Mouse (Mus musculus): ENCODE results near the gene Cul7.

The Cul7 gene

DNA sequence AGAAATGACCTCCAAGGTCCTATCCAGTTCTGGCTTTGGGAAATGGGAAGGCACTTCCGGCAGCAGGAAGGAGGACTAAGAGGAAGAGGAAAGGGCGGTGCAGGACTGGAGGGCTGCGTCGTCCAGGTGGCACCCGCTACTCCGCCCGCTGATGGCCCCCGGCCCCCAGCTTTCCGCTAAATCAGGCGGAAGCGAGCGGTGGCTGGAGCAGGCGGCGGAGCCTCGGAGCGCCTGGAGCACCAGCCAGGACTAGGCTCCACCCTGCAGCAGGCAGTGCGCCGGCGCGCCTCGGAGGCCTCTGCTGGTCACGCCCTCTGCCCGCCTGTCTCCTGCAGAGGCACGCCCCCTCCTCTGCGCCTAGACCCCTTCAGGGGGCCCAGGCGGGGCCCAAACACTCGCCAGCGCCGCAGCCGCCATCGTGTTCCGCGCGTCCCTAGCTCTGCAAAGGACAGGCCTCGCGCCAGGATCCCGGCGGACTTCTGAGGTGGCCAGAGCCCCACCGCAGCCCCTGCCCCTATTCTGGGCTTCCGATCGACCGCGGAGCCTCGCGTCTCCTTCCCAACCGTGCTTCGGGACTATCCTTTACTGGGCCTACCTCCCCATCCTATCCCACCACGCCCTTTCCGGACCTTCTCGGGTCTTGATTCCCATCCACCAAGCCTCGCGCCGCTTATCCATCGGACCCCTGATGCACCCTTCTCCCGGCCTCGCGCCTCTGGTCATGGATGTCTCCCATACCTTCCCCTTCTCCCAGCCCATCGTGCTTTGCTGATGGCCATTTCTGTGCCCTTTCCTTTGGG, at the start of gene Cul7:
Cul7 (plus strand) TSS at position 106 of the 800 bp plus-strand sequence.
- peak; percentile 86 to 92 for DNase-seq (ENCODE audit: low spot score in 2 of 2)

DNA sequence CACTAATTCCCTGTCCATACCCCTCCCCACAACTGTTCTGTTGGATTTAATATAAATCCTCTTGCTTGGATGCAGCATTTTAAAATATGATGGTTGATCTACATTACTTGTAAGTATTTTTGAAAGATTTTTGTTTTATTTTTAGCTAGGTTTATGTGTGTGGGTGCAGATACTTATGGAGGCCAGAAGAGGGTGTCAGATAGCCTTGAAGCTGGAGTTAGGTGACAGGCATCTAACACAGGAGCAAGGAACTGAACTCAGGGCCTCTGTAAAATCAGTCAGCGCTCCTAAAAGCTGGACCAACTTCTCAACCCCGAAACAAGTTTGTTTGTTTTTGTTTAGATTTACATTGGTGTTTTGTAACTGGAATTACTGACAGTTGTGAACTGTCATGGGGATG, 49.6 kb upstream of the Cul7 start:
- DNase-seq (ENCODE audit: low spot score in 2 of 2): no peak

DNA sequence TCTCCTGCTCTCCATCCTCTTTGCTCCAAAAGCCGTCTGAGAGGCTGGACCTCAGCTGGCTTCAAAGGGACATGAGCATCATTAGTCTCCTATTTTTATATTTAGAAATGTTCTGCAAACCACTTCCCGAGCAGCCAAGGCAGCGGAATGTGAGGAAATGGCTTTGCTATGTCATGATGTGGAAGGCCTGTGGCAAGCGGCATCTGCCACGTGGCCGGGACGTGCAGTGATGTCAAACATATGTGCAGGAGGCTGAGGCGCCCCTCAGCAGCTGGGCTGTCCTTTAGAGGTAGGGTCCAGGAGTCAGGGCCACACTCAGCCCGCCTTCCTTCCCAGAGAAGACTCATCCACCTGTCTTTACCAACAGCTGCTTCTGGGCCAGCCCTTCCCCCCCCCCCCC, 47.9 kb upstream of the Cul7 start:
- DNase-seq (ENCODE audit: low spot score in 2 of 2): no peak

GRCm38 (mm10) chr17:46603229-46603628, 46.9 kb upstream of the Cul7 start:
- DNase-seq (ENCODE audit: low spot score in 2 of 2): no peak

GRCm38 (mm10) chr17:46605126-46605525, 45.0 kb upstream of the Cul7 start:
- no peak for DNase-seq (ENCODE audit: low spot score in 2 of 2)

DNA sequence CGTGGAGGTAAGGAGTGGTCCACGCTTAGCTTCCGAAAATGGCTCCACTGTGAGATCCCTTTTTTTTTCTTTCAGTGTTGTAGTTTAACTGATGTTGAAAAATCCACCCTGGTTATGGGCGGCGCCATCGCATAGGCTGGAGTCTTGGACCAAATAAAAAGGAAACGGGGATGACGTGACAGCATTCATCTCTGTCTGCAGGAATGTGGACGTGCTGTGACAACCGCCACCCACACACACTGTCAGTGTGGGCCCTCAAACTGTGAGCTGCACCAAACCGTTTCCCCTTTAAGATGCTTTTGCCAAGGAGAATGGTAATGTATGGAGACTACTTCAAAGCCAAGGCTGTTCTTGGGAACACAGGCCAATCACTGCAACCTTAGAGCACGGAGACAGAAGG, 44.1 kb upstream of the Cul7 start:
- peak in 1 of 2 experiments; percentile 23 for DNase-seq (ENCODE audit: low spot score in 2 of 2)

DNA sequence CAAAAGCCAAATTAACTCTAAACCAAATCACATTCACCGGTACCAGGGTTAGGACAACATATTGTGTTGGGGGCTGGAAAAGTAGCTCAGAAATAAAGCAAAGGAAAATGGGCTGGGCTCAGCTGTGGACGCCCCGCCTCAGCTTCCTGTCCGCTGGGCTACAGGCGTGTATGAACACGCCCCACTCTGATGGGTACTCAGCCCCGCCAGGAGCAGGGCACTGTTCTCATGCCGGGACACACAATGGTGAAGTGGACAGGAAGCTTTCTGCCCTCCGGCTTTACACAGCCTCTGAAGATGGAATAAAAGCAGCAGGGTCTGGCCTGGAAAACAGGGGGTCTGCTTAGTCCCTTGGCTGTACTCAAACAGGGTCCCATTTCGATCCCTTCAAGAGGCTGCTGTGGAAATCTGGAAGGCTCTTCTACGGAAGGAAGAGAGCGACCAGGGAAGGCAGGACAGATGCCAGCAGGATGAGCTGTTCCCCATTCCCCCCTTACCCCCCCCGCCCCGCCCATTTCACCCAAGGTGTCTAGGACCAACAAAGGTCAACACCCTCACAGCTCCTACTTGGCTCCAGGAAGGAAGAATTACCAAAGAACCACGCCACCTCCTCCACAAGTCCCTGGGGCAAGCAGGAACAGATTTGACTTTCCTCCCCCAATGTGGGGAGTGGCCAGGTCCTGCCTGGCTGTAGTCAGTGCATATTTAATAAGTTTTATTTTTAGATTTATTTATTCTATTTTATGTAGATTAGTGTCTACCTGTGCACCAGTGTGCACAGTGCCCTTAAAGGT, 40.2 kb upstream of the Cul7 start:
- DNase-seq (ENCODE audit: low spot score in 2 of 2): no peak

DNA sequence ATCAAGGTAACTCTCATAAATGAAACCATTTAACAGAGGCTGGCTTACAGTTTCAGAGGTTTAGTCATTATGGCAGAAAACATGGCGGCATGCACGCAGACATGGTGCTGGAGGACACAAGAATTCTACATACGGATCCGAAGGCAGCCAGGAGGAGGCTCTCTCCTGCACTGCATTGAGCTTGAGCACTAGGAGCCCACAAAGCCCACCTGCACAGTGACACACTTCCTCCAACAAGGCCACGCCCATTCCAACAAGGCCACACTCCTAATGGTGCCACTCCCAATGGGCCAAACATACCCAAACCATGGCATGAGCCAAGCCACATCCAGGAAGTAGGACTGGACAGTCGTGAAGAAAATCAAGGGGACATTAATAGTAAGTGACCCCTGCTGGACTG, 38.8 kb upstream of the Cul7 start:
- DNase-seq (ENCODE audit: low spot score in 2 of 2): no peak

DNA sequence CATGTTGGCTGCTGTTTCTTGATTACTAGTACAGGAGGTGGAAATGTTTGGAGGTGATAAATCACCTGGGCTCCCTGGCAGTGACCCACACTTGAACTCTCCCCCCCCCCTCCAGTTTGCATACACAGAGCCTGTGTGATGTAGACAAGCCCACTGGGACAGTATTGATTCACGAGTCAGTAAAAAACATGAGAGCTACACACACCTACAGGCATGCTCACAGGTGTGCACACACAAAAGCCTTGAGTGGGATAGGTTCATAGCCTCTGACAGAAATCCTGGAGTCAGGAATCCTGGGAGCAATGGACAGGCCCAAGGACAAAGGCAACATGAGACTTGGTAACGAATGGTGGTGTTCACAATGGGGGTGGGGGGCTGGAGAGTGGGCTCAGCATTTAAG, 37.9 kb upstream of the Cul7 start:
- DNase-seq (ENCODE audit: low spot score in 2 of 2): no peak

DNA sequence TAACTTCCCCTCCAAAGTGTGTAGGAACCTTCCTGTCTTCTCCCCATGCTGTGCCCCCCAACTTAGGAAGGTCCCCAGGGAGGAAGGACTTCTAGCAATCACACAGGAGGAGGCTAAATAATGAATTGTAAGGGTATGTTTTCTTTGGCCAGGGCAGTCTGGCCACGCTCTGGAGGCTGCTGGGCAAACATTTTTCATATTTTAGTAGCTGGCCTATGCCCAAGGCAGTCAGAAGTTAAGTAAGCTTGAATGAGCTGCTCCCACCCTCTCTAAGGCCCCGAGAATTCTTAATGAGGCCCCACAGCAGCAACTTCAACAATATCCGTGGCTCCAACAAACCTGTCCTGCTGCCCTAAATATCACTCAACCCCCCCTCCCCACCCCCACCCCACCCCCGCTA, 37.3 kb upstream of the Cul7 start:
- DNase-seq (ENCODE audit: low spot score in 2 of 2): no peak

DNA sequence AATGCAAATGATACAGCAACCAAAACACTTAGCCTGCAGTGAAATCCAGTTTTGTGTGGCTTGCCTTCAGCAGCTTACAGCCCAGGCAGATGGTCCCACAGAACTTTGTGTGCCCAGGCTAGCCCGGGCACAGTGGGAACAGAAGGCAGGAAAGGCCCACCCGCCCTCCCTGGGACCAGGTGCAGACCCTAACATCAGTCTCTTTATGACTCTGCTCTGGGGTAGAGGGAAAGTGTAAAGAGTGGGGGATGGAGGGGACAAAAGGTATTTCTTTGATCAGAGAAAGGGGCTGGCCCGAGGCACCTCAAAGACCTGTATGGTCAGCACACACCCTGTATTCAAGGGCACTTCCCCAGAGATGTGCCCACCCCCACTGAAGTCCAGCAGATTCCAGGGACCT, 36.9 kb upstream of the Cul7 start:
- DNase-seq (ENCODE audit: low spot score in 2 of 2): no peak

- no peak for DNase-seq (ENCODE audit: low spot score in 2 of 2)
Observed at GRCm38 (mm10) chr17:46617799-46618198, 32.3 kb upstream of the Cul7 start.

DNA sequence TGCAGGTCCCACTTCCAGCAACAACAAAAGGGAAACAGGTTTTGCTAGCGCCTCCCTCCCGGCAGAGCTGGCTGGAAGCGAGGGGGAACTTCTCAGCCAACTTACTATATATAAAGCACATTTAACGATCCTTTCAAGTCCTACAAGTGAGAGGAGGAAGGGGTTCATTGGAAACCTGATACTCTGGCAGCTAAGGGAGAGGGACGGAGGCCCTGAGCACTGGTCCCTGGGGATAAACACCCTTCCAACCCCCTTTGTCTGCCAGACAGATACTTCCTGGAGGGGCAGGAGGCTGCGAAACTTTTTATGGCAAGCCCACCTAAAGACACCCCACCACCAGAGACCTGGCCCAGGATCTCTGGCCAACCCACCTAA, 31.8 kb upstream of the Cul7 start:
- DNase-seq (ENCODE audit: low spot score in 2 of 2): no peak

DNA sequence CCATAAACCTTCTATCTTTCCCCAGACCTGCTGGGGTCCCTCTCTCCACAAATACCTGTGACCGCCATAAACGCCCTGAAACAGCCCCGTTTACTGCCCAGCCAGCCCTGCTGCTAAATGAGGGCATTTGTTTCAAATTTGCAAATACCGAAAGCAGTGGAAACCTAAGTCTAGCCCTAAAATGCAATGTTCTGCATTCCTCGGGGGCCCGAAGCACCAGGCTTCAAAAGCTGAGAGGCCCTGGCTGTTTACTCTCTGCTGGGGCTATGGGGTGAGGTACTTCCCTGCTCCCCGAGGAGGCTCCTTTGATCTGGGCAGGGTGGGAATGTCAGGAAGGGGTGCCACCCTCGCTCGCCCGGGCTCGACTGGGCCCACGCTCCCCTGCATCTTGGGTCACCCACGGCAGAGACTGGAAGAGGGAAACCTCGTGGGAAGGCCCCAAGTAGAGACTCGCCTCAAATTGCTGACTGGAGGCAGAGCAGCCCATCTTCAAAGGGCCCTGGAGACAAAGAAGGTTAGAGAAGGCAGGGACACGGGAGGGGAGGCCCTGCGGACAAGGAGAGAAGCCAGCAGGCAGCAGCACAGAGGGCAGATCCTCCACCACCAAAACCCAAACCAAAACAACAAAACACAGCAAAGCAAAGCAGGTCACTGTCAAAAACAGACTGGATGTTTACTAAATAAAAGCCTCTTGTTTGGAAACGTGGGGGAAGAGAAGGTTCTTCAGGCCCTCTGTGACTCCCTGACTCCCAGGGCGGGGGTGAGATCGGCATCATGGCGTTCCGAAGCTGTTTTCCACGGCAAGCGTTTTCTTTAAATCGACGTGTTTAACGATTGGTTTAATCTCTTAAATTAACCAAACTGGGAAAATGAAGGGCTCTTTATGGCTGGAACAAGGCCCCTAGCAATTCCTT, 31.1 kb upstream of the Cul7 start:
- no peak for DNase-seq (ENCODE audit: low spot score in 2 of 2)

GRCm38 (mm10) chr17:46619683-46620357, 30.3 kb upstream of the Cul7 start:
- no peak for DNase-seq (ENCODE audit: low spot score in 2 of 2)

- DNase-seq (ENCODE audit: low spot score in 2 of 2): peak in 1 of 2 experiments; percentile 40
Observed at GRCm38 (mm10) chr17:46621324-46621723, 28.8 kb upstream of the Cul7 start.

DNA sequence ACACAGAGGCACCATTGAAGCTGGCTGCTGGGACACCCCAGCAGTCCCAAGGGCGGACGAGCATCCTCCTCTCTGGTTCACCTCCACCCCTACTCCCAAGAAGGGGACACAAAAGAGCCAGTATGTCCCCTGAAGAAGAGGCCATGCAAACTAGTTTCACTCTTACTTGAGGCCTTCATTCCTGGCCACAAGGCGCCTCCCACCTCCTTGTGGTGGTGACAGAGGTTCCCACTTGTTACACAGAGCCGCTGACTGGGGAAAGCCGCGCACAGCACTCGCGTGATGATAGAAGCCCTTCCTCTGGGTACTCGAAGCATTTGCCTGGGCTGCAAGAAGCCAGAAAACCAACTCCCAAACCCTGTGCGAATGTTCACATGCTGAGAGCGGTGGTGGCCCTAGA, 27.9 kb upstream of the Cul7 start:
- DNase-seq (ENCODE audit: low spot score in 2 of 2): no peak

DNA sequence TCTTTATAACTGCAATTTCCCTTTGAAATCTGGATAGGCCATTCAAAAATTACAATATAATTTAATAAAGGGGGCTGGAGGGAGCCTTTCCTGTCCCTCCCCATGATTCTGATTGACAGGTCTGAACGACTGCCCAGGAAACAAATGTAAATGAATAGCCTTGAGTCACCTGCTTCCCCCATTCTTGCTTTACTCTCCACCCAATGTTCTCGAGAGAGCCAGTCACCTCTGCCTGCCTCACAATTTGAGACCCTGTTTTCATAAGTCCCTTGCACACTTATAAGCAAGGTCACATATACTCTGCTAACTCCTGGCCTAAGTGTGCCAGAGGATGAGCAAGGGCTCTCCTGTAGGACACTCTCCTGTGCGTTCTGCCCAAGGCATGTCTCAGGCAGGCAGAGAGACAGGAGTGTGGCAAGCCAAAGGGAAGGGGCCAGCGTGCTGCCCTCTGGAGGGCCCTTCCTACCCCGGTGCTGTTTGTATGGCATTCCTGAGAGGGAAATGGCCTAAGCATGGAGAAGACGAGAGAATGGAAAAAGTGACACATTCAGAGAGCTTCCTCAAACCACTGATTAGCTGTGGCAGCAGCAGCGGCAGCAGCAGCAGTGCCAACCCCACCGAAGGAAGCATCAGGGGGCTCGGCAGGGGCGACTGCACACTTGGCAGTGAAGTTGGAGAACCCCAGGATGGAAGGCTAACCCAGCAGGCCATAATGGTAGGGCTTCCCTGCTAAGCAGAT, 26.1 kb upstream of the Cul7 start:
- no peak for DNase-seq (ENCODE audit: low spot score in 2 of 2)

DNA sequence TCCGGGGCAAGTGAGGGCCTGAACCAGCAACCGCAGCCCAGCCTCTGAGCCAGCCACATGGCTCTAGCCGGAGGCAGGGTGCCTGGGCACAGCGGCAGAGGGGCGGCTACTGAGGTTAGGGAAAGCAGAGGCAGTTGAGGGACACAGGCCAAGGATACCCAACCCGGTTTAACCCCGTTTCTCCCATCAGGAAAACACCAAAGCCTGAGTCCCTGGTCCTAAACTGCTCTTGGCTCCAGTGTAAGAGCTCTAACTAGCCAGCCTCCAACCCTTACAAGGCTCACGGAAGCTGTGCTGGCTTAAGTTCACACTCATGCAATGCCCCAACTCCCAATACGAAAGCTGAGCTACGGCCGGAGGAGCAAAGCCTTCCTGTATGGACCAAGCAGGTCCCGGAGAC, 25.5 kb upstream of the Cul7 start:
- no peak for DNase-seq (ENCODE audit: low spot score in 2 of 2)

GRCm38 (mm10) chr17:46627409-46627808, 22.7 kb upstream of the Cul7 start:
- DNase-seq (ENCODE audit: low spot score in 2 of 2): no peak

GRCm38 (mm10) chr17:46628471-46628790, 21.7 kb upstream of the Cul7 start:
- DNase-seq (ENCODE audit: low spot score in 2 of 2): no peak

Data from frontal cortex, postnatal 14 days (tissue).